ENCODE assay signal across 17 mouse cellular contexts in the genomic region with DNA sequence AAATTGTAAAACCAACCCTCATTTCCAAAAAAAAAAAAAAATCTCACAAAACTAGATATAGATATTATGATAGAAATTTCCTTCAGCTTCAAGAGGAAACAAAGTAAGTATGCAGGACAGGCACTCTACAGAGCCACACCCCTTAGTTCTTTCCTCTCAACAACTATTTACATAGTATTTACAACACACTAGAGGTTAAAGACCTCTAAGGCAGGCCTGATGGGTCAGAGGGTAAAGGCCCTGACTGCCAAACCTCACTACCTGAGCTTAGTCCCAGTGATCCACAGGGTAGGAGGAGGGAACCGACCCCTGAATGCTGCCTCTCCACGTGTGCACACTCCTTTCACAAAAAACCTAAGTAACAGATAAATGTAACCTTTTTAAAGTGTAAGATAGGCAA. TPM values are rescaled to one million over a fixed set of nuclear protein-coding genes. Genes with fewer than 3 reads are reported as not detected.
"Had no signal": no experiment of that assay in that cellular context is flagged by ENCODE, and none has a peak within 500 bp of the region (broad histone marks: within the 10 kb centered on the region; RNA-seq: fewer than 3 reads in every experiment).

No protein-coding gene starts in this region.

- H3K9ac ChIP-seq: kidney, embryonic 15.5 days; liver, embryonic 15.5 days; lung, embryonic 15.5 days; midbrain, embryonic 12.5 days; neural tube, embryonic 13.5 days had no signal

- H3K27me3 ChIP-seq: kidney, embryonic 15.5 days; lung, embryonic 15.5 days; midbrain, embryonic 12.5 days; neural tube, embryonic 13.5 days had no signal

- H3K9me3 ChIP-seq: kidney, embryonic 15.5 days; limb, embryonic 10.5 days; liver, embryonic 15.5 days; lung, embryonic 15.5 days; megakaryocyte, embryonic 14.5 days; midbrain, embryonic 12.5 days; neural tube, embryonic 13.5 days had no signal

- H3K4me2 ChIP-seq: kidney, embryonic 15.5 days; liver, embryonic 15.5 days; lung, embryonic 15.5 days; midbrain, embryonic 12.5 days; neural tube, embryonic 13.5 days had no signal

- DNase-seq: kidney, adult 2 months; kidney, postnatal 14 days; lung, postnatal 14 days; right cerebral cortex, postnatal 14 days; thymus, adult 18-20 months; thymus, postnatal 25 days had no signal

- H3K4me3 ChIP-seq: kidney, embryonic 15.5 days; left cerebral cortex, adult 2 months; limb, embryonic 10.5 days; liver, embryonic 15.5 days; lung, embryonic 15.5 days; midbrain, embryonic 12.5 days; neural tube, embryonic 13.5 days had no signal

- H3K27ac ChIP-seq: kidney, embryonic 15.5 days; left cerebral cortex, adult 2 months; limb, embryonic 10.5 days; liver, embryonic 15.5 days; lung, embryonic 15.5 days; macrophage; midbrain, embryonic 12.5 days; neural tube, embryonic 13.5 days; stomach, postnatal 0 days had no signal

- H3K36me3 ChIP-seq: kidney, embryonic 15.5 days; limb, embryonic 10.5 days; liver, embryonic 15.5 days; lung, embryonic 15.5 days; midbrain, embryonic 12.5 days; neural tube, embryonic 13.5 days had no signal

- ATAC-seq: midbrain, embryonic 16.5 days had no signal

RNA-seq across cellular contexts. Expression of gene Fbln7, which starts 50.0 kb away (rescaled TPM):
- polyA plus RNA-seq: macrophage had no signal
